Mouse (Mus musculus): ENCODE data around the gene Abhd8. TPM values are rescaled to one million over a fixed set of nuclear protein-coding genes. Genes with fewer than 3 reads are reported as not detected.

Abhd8 gene
- total RNA-seq (2023): 1 to 10 TPM; 4.8 to 5.6 TPM

DNA sequence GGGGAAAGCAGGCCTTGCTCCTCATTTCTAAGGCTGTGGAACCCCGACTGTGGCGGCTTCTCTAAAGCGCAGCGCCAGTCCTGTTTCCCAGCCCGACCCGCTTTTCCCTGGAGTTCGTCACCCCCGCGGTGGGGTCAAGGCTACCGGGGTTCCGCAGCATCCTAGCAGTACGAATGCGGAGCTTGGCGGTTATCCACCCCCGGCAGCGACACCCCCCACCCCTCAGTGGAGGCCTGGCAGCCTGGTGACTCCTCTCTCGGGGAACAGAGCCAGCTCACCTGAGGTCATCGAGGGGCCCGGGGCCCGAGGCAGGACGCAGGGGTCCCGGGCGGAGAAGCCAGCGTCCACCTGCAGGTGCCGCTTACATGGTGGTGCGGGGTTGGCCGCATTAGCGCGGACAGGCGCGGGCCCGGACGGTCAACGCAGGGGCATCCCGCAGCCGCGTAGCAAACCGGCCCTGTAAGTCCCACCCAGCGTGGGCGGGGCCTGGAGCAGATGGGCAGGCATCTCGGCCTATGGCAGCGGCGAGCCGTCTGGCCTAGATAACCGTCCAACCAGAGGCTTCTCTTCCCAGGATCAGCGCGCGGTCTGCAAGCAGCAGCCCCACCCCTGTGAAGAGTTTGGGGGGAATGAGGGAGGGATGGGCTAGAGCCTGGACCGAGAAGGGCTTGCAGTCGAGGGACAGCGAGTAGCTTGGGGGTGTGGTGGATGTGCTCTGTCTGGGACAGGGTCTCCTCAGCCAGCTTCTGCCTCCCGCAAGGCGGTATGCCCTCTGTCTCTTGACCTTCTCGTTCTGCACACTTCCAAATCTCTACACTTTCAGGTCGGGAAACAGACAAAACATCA, at the start of gene Abhd8:
TSS of gene Abhd8 (minus strand) at position 468 of the 846 bp plus-strand sequence.

GRCm38 (mm10) chr8:71511644-71512043, 48.2 kb upstream of the Abhd8 start, which contains the start of gene Plvap:
TSS of gene Plvap (minus strand) at chr8:71511752.

DNA sequence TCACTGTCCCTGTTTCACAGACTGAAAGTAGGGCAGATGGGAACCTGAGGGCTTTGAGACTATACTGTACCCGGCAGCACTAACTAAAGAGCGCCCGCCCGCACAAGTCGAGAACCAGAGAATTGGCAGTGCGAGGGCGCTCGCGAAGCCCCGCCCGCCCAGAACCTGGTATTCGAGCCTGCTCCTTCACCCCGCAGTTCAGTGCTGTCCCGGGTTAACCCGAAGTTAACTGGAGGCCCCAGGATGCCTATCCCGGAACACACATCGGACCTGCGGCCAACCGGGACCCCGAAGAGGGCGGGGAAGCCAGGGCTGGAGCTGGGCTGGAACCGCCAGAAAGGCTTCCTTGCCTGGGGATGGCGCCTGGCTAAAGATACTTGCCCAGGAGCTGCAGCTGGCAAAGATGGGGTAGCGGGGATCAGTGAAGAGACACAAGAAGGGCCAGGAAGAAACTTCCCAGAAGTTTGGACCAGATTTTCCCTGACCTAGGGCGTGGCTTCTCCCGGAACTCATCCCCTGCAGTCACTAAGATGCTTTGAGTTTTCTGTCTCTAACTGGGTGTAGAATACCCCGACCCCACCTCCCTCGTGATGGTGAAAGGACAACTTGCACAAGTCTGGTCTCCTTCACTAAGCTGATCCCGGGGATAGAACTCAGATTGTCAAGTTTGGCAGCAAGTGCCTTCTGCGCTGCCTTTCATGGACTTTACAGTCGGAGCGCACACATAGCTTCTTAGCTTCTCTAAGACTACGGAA, 24.4 kb upstream of the Abhd8 start, which contains the start of gene Gtpbp3:
TSS of gene Gtpbp3 (plus strand) at position 413 of the 755 bp plus-strand sequence.

DNA sequence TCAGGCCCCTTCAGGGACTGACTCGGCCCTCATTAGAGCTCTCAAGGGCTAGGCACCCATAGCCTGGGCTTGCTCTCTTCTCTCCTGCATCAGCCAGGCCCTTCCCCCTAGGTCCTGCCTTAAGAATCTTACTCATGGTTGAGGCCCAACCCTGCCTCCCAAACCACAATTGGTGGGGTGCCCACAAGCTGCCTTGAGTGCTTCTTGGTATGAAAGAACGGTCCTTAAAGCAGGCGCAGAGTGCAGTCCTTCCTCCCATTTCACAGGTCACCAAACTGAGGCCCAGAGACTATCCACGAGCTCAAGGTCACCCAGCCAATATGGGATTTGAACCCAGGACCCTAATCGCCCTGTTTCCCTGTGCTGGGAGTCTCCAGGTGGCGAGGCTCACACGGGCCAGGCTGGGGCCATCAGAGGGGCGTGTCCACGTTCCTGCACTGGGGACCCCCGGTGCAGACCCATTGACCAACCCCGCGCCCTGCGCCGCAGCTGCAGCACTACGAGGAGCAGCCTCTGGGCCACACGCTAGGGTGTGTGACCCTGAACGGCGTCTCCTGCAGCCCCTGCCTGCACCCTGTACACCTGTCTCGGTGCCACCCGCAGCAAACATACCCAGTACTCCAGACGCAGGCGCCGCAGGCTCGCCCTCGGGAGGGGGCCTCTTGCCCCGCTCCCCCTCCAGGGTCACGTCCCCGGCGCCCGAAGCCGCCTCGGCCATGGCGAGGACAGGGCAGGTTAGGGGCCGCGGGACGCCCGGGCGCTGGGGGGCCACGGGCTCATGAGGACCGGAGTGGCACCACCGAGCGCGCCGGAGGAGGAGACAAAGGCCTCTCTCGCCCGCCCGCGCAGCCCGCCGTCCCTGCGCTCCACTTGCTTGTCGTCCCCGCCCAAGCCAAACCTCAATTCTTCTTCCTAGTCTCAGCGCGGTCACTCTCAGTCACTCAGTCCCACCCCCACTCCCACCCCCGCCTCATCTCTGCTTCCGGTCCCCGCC, 22.0 kb upstream of the Abhd8 start, which contains the start of gene Ano8:
TSS of gene Ano8 (minus strand) at position 822 of the 994 bp plus-strand sequence.

DNA sequence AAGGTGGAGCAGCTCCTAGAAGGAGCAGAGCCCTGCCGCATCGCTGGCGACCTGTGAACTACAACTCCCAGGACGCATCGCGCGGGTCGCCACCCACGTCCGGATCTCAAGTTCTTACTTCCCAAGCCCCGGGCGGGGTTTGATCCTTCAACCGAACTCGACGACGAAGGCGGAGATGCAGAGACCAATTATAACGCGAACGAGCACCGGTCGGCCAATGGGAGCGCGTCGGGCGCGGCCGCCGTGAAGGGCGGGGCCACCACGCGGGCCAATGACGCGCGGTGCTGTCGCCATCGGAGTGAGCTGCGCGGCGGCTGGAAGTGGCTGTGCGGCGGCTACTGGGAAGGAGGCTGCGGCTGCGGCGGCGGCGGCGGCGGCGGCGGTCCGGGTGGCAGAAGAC, 5.5 kb upstream of the Abhd8 start, which contains the start of gene Dda1:
TSS of gene Dda1 (plus strand) at position 284 of the 400 bp plus-strand sequence.

DNA sequence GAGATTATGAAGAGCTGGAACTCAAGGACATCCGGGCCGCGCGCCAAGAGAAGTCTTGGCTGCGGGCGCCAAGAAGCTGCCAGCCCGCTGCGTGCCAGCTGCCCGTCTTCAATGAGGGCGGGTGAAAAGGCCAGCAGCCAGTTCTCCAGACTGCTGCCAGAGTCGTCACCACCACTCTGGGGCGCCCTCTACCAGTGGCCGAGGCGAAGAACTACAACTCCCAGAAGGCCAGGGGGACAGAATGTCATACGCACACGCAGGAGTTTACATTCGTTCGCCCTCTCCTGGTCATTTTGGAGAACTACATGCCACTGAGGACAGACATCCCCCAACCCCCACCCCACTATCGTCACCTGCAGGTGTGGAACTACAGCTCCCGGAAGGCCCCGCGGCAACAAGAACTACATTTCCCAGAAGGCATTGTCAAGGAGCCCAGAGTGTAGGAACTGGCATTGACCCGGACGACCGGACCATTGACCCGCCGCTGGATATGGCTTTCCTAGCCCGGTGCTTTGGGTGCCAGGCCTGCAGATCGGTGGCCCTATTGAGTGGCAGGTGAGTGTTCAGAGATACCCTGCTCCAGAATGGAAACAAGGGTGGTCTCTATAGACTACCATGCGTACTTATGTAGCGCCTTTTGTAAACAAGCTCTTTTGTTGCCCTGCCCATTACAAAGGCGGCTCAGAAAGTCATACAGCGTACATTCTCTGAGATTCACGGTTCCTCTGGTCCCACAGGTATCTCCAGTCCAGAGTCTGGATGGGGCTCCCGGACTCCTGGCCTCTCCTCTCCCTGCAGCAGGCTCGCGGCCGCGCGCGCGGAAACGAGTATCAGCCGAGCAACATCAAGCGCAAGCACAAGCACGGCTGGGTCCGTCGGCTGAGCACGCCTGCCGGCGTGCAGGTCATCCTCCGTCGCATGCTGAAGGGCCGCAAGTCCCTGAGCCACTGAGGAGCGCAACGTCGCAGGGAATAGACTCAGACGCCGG, 1.4 kb upstream of the Abhd8 start, which contains the start of gene Mrpl34:
TSS of gene Mrpl34 (plus strand) at position 447 of the 988 bp plus-strand sequence.

Other genes with a start within 250 kb of the Abhd8 start
- 100 to 1,000 TPM; 124 to 131 TPM for gene Myo9b, start 190.9 kb downstream of the Abhd8 start, total RNA-seq (2023)
- gene Haus8, start 190.7 kb downstream of the Abhd8 start, total RNA-seq (2023): 10 to 100 TPM; 47.8 to 58.5 TPM
- 100 to 1,000 TPM; 149 to 154 TPM for gene Use1, start 96.8 kb downstream of the Abhd8 start, total RNA-seq (2023)
- 10 to 100 TPM; 19.8 to 20.1 TPM for gene Ocel1, start 92.4 kb downstream of the Abhd8 start, total RNA-seq (2023)
- gene Nr2f6, start 81.7 kb downstream of the Abhd8 start, total RNA-seq (2023): 1 to 10 TPM; 7.2 to 8.2 TPM
- gene Ushbp1, start 67.9 kb downstream of the Abhd8 start, total RNA-seq (2023): under 1 TPM in 1 of 2 experiments, not detected in 1; 0.39 TPM
- 10 to 100 TPM; 60.0 to 62.4 TPM for gene Babam1, start 66.8 kb downstream of the Abhd8 start, total RNA-seq (2023)
- gene Ankle1, start 57.6 kb downstream of the Abhd8 start, total RNA-seq (2023): 10 to 100 TPM; 18.6 to 22.4 TPM
- gene Mrpl34, start 1.3 kb upstream of the Abhd8 start, total RNA-seq (2023): 10 to 100 TPM; 33.7 to 34.1 TPM
- 10 to 100 TPM; 72.6 to 81.2 TPM for gene Dda1, start 5.5 kb upstream of the Abhd8 start, total RNA-seq (2023)
- 1 to 10 TPM; 3.4 to 4.5 TPM for gene Ano8, start 22.3 kb upstream of the Abhd8 start, total RNA-seq (2023)
- gene Gtpbp3, start 24.4 kb upstream of the Abhd8 start, total RNA-seq (2023): 10 to 100 TPM; 11.0 to 13.3 TPM
- under 1 TPM; 0.40 to 0.44 TPM for gene Plvap, start 48.1 kb upstream of the Abhd8 start, total RNA-seq (2023)
- gene Ccdc194, start 62.1 kb upstream of the Abhd8 start, total RNA-seq (2023): under 1 TPM; 0.31 to 0.38 TPM
- 10 to 100 TPM; 20.1 to 22.3 TPM for gene Bst2, start 73.8 kb upstream of the Abhd8 start, total RNA-seq (2023)
- 10 to 100 TPM; 27.2 to 31.8 TPM for gene Mvb12a, start 79.3 kb upstream of the Abhd8 start, total RNA-seq (2023)
- gene Tmem221, start 95.2 kb upstream of the Abhd8 start, total RNA-seq (2023): under 1 TPM in 1 of 2 experiments, not detected in 1; 0.42 TPM
- gene Nxnl1, start 102.9 kb upstream of the Abhd8 start, total RNA-seq (2023): not detected
- gene Slc27a1, start 105.2 kb upstream of the Abhd8 start, total RNA-seq (2023): 1 to 10 TPM in 1 of 2 experiments, under 1 TPM in 1; 0.88 to 1.3 TPM
- gene Pgls, start 128.5 kb upstream of the Abhd8 start, total RNA-seq (2023): 10 to 100 TPM; 83.8 to 84.4 TPM
- gene Fam129c, start 134.0 kb upstream of the Abhd8 start, total RNA-seq (2023): 1 to 10 TPM; 5.6 to 7.0 TPM
- gene Colgalt1, start 147.3 kb upstream of the Abhd8 start, total RNA-seq (2023): 10 to 100 TPM; 46.9 to 48.6 TPM
- under 1 TPM; 0.13 to 0.38 TPM for gene Unc13a, start 208.1 kb upstream of the Abhd8 start, total RNA-seq (2023)
- 10 to 100 TPM; 13.8 to 21.0 TPM for gene Jak3, start 212.6 kb upstream of the Abhd8 start, total RNA-seq (2023)
- 1 to 10 TPM; 3.4 to 7.7 TPM for gene Insl3, start 225.6 kb upstream of the Abhd8 start, total RNA-seq (2023)
- gene B3gnt3, start 238.1 kb upstream of the Abhd8 start, total RNA-seq (2023): under 1 TPM; 0.13 to 0.15 TPM